Mouse (Mus musculus): Measurements from ENCODE around the gene Prmt2. TPM values are rescaled to one million over a fixed set of nuclear protein-coding genes. Genes with fewer than 3 reads are reported as not detected.

Gene Prmt2
- 400 and 410 TPM in 2 replicates for polyA plus RNA-seq (2015; fragmentation: Nextera tagmentation; extraction: Ambion mirVana)

DNA sequence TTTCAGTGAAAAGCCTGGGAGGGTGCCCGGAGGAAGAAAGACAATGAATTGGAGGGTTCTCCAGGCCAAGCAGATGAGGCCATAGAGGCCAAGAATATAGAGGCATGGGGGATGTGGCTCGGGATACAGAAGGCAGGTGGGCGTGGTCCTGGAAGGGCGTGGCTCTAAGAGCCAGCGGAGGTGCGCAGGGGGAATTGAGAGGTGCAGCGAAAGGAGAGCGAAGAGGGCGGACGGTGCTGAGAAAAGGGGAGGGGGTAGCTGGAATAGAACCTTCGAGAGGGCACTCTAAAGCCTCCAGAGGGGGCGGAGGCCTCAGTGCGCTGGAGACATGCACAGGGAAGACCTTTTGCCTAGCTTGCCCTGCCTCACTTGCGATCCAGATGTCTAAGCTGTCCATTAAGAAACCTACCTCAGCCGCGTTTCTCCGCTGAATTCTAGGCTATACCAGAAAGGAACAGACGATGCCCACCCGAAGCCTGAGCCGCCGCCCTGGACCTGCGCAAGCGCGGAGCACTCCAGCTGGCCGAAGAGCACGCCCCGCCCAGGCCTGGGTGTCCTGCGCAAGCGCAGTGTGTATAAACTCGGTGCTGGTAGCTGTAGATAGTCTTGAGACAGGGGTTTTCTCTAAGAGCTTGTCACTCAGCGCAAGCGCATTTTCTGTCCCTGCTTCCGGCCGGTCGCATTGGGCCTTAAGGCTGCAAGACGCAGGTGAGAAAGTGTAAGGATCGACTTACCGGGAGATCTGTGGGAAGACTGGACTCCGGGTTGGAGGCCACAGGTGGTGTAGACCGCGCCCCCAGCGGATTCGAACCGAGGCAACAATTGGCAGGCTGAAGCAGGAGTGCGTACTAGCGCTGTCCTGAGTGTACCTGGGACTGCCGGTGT is at the start of gene Prmt2:
Prmt2 (minus strand) TSS at position 525 of the 885 bp plus-strand sequence.
- Histone ChIP-seq H3K27ac (peak within 1 kb of the TSS; percentile 96), H3K4me1 (peaks cover 30% of the 10 kb centered on the region), H3K9ac (peak within 1 kb of the TSS; percentile 83), H3K4me2 (peak within 1 kb of the TSS; percentile 64), H3K9me3 (no peaks in the 10 kb centered on the region), H3K27me3 (replicated peaks) (no peaks in the 10 kb centered on the region), H3K4me3 (peak within 1 kb of the TSS; percentile 77), H3K36me3 (replicated peaks) (0 out of 2 replicates have a peak, but pooled peaks cover 3% of the 10 kb centered on the region)
- under 1% methylated on average over 47 of the region's 47 CpGs for WGBS
- peak; percentile 98 for ATAC-seq (replicated peaks)

- no peaks in the 10 kb centered on the region for H3K27me3 ChIP-seq (replicated peaks)
- H3K4me1 ChIP-seq = no peaks in the 10 kb centered on the region
- 63% methylated on average over 5 of the region's 5 CpGs for whole genome bisulfite sequencing
- H3K9ac ChIP-seq = no peak overlapping the region
- H3K4me3 ChIP-seq = no peak overlapping the region
- peaks cover 66% of the 10 kb centered on the region for H3K36me3 ChIP-seq (replicated peaks)
- no peak for ATAC-seq (replicated peaks)
- no peaks in the 10 kb centered on the region for H3K9me3 ChIP-seq
- H3K4me2 ChIP-seq = no peak overlapping the region
- no peak overlapping the region for H3K27ac ChIP-seq
Measured at GRCm38 (mm10) chr10:76278541-76279097, 41.0 kb upstream of the Prmt2 start.

GRCm38 (mm10) chr10:76275256-76275655 is 37.6 kb upstream of the Prmt2 start:
- no peak overlapping the region for H3K27ac ChIP-seq
- ATAC-seq (replicated peaks) = no peak
- 78% methylated on average over 10 of the region's 10 CpGs for WGBS
- H3K4me1 ChIP-seq = no peaks in the 10 kb centered on the region
- peaks cover 59% of the 10 kb centered on the region for H3K36me3 ChIP-seq (replicated peaks)
- H3K4me3 ChIP-seq = no peak overlapping the region
- H3K9me3 ChIP-seq = no peaks in the 10 kb centered on the region
- no peak overlapping the region for H3K9ac ChIP-seq
- H3K4me2 ChIP-seq = no peak overlapping the region
- no peaks in the 10 kb centered on the region for H3K27me3 ChIP-seq (replicated peaks)

- H3K9me3 ChIP-seq = no peaks in the 10 kb centered on the region
- 57% methylated on average over 8 of the region's 8 CpGs for WGBS
- no peaks in the 10 kb centered on the region for H3K4me1 ChIP-seq
- H3K27me3 ChIP-seq (replicated peaks) = no peaks in the 10 kb centered on the region
- H3K27ac ChIP-seq = no peak overlapping the region
- ATAC-seq (replicated peaks) = no peak
- H3K9ac ChIP-seq = no peak overlapping the region
- no peak overlapping the region for H3K4me2 ChIP-seq
- peaks cover 53% of the 10 kb centered on the region for H3K36me3 ChIP-seq (replicated peaks)
- H3K4me3 ChIP-seq = no peak overlapping the region
Measured at GRCm38 (mm10) chr10:76271238-76271637, 33.6 kb upstream of the Prmt2 start.

- ATAC-seq (replicated peaks) = no peak
- peaks cover 12% of the 10 kb centered on the region; the same call in 1 of the 2 replicates for H3K36me3 ChIP-seq (replicated peaks)
Measured at GRCm38 (mm10) chr10:76262431-76262830, 24.8 kb upstream of the Prmt2 start.

DNA sequence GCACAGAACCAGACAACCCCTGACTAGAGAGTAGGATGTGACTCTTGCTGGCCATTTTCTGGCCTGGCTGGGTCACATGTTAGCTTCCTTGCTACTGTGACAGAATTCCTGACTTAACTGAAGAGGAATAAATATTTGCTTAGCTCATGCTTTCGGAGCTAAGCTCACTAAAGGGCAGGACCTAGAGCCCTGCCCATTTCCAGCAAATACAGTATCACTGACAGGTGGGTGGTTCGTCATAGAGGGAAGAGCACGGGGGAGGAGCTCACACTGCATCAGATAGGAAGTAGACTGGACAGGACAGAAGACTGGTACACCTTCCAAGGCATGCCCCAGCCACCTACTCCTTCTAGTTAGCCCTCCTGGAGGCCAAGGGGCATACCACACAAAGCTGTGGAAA is 23.8 kb upstream of the Prmt2 start:
- no peak overlapping the region for H3K4me3 ChIP-seq
- H3K4me1 ChIP-seq = peaks cover 7% of the 10 kb centered on the region
- H3K9ac ChIP-seq = no peak overlapping the region
- no peak overlapping the region for H3K27ac ChIP-seq
- H3K9me3 ChIP-seq = no peaks in the 10 kb centered on the region
- 85% methylated on average over 3 of the region's 3 CpGs for WGBS
- H3K27me3 ChIP-seq (replicated peaks) = no peaks in the 10 kb centered on the region
- no peak overlapping the region for H3K4me2 ChIP-seq
- peaks cover 7% of the 10 kb centered on the region; the same call in 1 of the 2 replicates for H3K36me3 ChIP-seq (replicated peaks)
- no peak for ATAC-seq (replicated peaks)

More at GRCm38 (mm10) chr10:76262431-76262830, 24.8 kb upstream of the Prmt2 start:
- H3K4me2 ChIP-seq = no peak overlapping the region
- H3K27me3 ChIP-seq (replicated peaks) = no peaks in the 10 kb centered on the region
- H3K27ac ChIP-seq = no peak overlapping the region
- no peaks in the 10 kb centered on the region for H3K9me3 ChIP-seq
- no peak overlapping the region for H3K9ac ChIP-seq
- no peak overlapping the region for H3K4me3 ChIP-seq
- 69% methylated on average over 4 of the region's 4 CpGs for WGBS
- H3K4me1 ChIP-seq = peaks cover 7% of the 10 kb centered on the region

- Histone ChIP-seq H3K9ac (no peak overlapping the region), H3K36me3 (replicated peaks) (peaks cover 3% of the 10 kb centered on the region; the same call in 1 of the 2 replicates), H3K4me1 (peaks cover 7% of the 10 kb centered on the region), H3K4me2 (no peak overlapping the region), H3K4me3 (no peak overlapping the region), H3K27ac (no peak overlapping the region), H3K9me3 (no peaks in the 10 kb centered on the region), H3K27me3 (replicated peaks) (no peaks in the 10 kb centered on the region)
- ATAC-seq (replicated peaks) = peak; percentile 34; the same call in 1 of the 2 replicates
- WGBS = 55% methylated on average over 11 of the region's 11 CpGs
Measured at GRCm38 (mm10) chr10:76260358-76261059, 22.8 kb upstream of the Prmt2 start.

DNA sequence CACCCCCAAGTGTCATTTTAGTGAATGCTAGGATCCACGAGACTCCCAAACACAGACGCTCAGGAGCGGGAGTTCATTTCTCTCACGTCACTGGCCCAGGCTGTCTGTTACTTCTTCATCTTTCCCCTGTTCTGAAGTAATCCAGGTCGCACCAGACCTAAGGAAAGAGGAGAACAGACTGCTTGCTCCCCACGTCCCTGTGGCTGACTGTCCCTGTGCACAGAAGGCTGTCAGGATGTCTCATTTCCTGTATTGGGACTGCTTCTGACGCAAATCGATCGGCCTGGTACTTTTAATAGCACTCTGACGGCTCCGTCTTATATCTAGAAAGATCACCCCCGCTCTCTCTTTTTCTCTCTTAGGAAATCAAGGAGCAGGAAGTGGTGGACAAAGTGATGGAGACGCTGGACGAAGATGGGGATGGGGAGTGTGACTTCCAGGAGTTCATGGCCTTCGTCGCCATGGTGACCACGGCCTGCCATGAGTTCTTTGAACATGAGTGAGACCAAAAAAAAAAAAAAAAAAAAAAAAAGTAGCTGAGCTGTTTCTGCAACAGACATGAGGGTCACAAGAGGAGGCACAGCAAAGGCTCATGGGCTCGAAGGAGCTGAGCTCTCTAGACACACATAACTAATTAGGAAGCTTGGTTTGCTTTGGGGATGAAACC is 22.0 kb upstream of the Prmt2 start:
- no peak for ATAC-seq (replicated peaks)
- H3K9me3 ChIP-seq = no peaks in the 10 kb centered on the region
- WGBS = 71% methylated on average over 18 of the region's 18 CpGs

DNA sequence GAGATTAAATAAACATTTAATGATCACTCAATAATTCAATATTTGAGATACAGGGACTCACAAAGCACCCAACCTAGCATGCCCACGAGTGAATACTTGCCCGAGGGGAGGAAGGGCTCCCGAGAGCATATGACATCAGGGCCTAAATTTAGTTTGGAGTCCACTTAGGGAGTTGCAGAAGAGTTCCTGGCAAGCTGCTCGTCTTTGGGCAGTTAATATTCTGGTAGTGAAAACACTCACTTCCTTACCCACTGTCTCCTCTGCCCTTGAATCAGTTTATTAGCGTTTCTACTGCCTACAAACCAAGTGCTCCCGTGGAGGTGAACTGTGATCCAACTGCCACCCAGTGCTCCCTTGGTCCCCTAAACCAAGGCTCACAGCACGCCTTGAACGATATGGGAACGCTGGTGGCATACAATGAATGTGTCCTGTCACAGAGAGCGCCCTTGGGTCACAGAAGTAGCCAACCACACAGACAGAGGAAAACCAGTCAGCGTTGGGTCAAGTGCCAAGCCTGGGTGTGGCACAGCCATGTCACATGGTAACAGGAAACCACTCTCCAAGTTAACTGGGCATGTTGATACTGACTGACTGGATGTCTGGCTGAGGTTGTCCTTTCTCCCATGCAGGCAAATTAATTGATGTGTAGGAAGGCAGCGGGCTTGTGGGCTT is 20.2 kb upstream of the Prmt2 start:
- no peak overlapping the region for H3K4me2 ChIP-seq
- no peaks in the 10 kb centered on the region for H3K9me3 ChIP-seq
- no peak for ATAC-seq (replicated peaks)
- H3K36me3 ChIP-seq (replicated peaks) = no peaks in the 10 kb centered on the region
- WGBS = 90% methylated on average over 12 of the region's 12 CpGs
- H3K4me3 ChIP-seq = no peak overlapping the region
- no peak overlapping the region for H3K27ac ChIP-seq
- H3K4me1 ChIP-seq = peaks cover 12% of the 10 kb centered on the region
- no peak overlapping the region for H3K9ac ChIP-seq
- no peaks in the 10 kb centered on the region for H3K27me3 ChIP-seq (replicated peaks)

More for the DNA sequence above, 22.0 kb upstream of the Prmt2 start:
- Histone ChIP-seq H3K9ac (no peak overlapping the region), H3K4me2 (no peak overlapping the region), H3K4me1 (peaks cover 7% of the 10 kb centered on the region), H3K36me3 (replicated peaks) (no peaks in the 10 kb centered on the region), H3K27ac (no peak overlapping the region), H3K27me3 (replicated peaks) (no peaks in the 10 kb centered on the region), H3K4me3 (no peak overlapping the region)

- no peak for ATAC-seq (replicated peaks)
- WGBS = 92% methylated on average over 7 of the region's 7 CpGs
- H3K4me3 ChIP-seq = no peak overlapping the region
Measured at GRCm38 (mm10) chr10:76257231-76257630, 19.6 kb upstream of the Prmt2 start.

GRCm38 (mm10) chr10:76255617-76256016 is 18.0 kb upstream of the Prmt2 start:
- H3K4me3 ChIP-seq = no peak overlapping the region
- no peak overlapping the region for H3K9ac ChIP-seq
- H3K27ac ChIP-seq = no peak overlapping the region
- ATAC-seq (replicated peaks) = no peak
- H3K9me3 ChIP-seq = no peaks in the 10 kb centered on the region
- no peak overlapping the region for H3K4me2 ChIP-seq
- H3K36me3 ChIP-seq (replicated peaks) = no peaks in the 10 kb centered on the region
- 66% methylated on average over 6 of the region's 6 CpGs for WGBS
- no peaks in the 10 kb centered on the region for H3K27me3 ChIP-seq (replicated peaks)
- peaks cover 10% of the 10 kb centered on the region; the same call in 1 of the 2 replicates for H3K4me1 ChIP-seq

More at GRCm38 (mm10) chr10:76257231-76257630, 19.6 kb upstream of the Prmt2 start:
- Histone ChIP-seq H3K9me3 (no peaks in the 10 kb centered on the region), H3K9ac (no peak overlapping the region), H3K36me3 (replicated peaks) (no peaks in the 10 kb centered on the region), H3K4me2 (no peak overlapping the region), H3K4me1 (peaks cover 12% of the 10 kb centered on the region), H3K27me3 (replicated peaks) (no peaks in the 10 kb centered on the region), H3K27ac (no peak overlapping the region)

Measured in midbrain, embryonic 15.5 days (tissue).